Mouse (Mus musculus): Measurements from ENCODE around the gene Krcc1. TPM values are rescaled to one million over a fixed set of nuclear protein-coding genes. Genes with fewer than 3 reads are reported as not detected.

Krcc1 gene
- 18.5 and 19.0 TPM in 2 replicates for polyA plus RNA-seq (2015; fragmentation: Nextera tagmentation; extraction: Ambion mirVana)

GRCm38 (mm10) chr6:71271389-71272315 lies at the start of gene Krcc1:
TSS of gene Krcc1 (plus strand) at chr6:71271677.
- Histone ChIP-seq H3K27ac (ENCODE audit: low read length) (peak within 1 kb of the TSS; percentile 93), H3K9ac (replicated peaks; ENCODE audit: low read depth, low read length) (peak within 1 kb of the TSS; percentile 99), H3K4me3 (replicated peaks; ENCODE audit: low read length) (peak within 1 kb of the TSS; percentile 85), H3K9me3 (ENCODE audit: control insufficient read depth, low read length) (no peaks in the 10 kb centered on the region), H3K36me3 (ENCODE audit: control insufficient read depth, insufficient read depth) (no peaks in the 10 kb centered on the region), H3K4me2 (ENCODE audit: low read length) (peak within 1 kb of the TSS; percentile 81), H3K27me3 (replicated peaks; ENCODE audit: control insufficient read depth, insufficient read depth, low read length) (no peaks in the 10 kb centered on the region), H3K4me1 (replicated peaks; ENCODE audit: control insufficient read depth, insufficient read depth, low read length) (peaks cover 16% of the 10 kb centered on the region)
- WGBS, result under 1% methylated on average over 73 of the region's 84 CpGs
- ATAC-seq, result peak; percentile 93

GRCm38 (mm10) chr6:71224184-71224943 lies 47.1 kb upstream of the Krcc1 start:
- Histone ChIP-seq H3K9ac (replicated peaks; ENCODE audit: low read depth, low read length) (no peak overlapping the region), H3K9me3 (ENCODE audit: control insufficient read depth, low read length) (no peaks in the 10 kb centered on the region), H3K27me3 (replicated peaks; ENCODE audit: control insufficient read depth, insufficient read depth, low read length) (no peaks in the 10 kb centered on the region), H3K4me3 (replicated peaks; ENCODE audit: low read length) (no peak overlapping the region), H3K27ac (ENCODE audit: low read length) (no peak overlapping the region), H3K4me1 (replicated peaks; ENCODE audit: control insufficient read depth, insufficient read depth, low read length) (no peaks in the 10 kb centered on the region), H3K36me3 (ENCODE audit: control insufficient read depth, insufficient read depth) (no peaks in the 10 kb centered on the region), H3K4me2 (ENCODE audit: low read length) (no peak overlapping the region)
- 83% methylated on average over 3 of the region's 3 CpGs for WGBS
- ATAC-seq, result no peak

- H3K27me3 ChIP-seq (replicated peaks; ENCODE audit: control insufficient read depth, insufficient read depth, low read length), result no peaks in the 10 kb centered on the region
- ATAC-seq, result no peak
- 25% methylated on average over 6 of the region's 6 CpGs for WGBS
Measured at GRCm38 (mm10) chr6:71226544-71226943, 44.9 kb upstream of the Krcc1 start.

GRCm38 (mm10) chr6:71227157-71227770 lies 44.2 kb upstream of the Krcc1 start:
- H3K27me3 ChIP-seq (replicated peaks; ENCODE audit: control insufficient read depth, insufficient read depth, low read length), result no peaks in the 10 kb centered on the region
- H3K4me2 ChIP-seq (ENCODE audit: low read length), result no peak overlapping the region
- ATAC-seq, result no peak
- H3K4me3 ChIP-seq (replicated peaks; ENCODE audit: low read length), result no peak overlapping the region
- 5% methylated on average over 7 of the region's 7 CpGs for WGBS
- H3K4me1 ChIP-seq (replicated peaks; ENCODE audit: control insufficient read depth, insufficient read depth, low read length), result no peaks in the 10 kb centered on the region
- no peaks in the 10 kb centered on the region for H3K9me3 ChIP-seq (ENCODE audit: control insufficient read depth, low read length)
- no peak overlapping the region for H3K9ac ChIP-seq (replicated peaks; ENCODE audit: low read depth, low read length)
- H3K27ac ChIP-seq (ENCODE audit: low read length), result no peak overlapping the region
- H3K36me3 ChIP-seq (ENCODE audit: control insufficient read depth, insufficient read depth), result no peaks in the 10 kb centered on the region

More at GRCm38 (mm10) chr6:71226544-71226943, 44.9 kb upstream of the Krcc1 start:
- Histone ChIP-seq H3K9me3 (ENCODE audit: control insufficient read depth, low read length) (no peaks in the 10 kb centered on the region), H3K4me3 (replicated peaks; ENCODE audit: low read length) (no peak overlapping the region), H3K4me2 (ENCODE audit: low read length) (no peak overlapping the region), H3K9ac (replicated peaks; ENCODE audit: low read depth, low read length) (no peak overlapping the region), H3K36me3 (ENCODE audit: control insufficient read depth, insufficient read depth) (no peaks in the 10 kb centered on the region), H3K27ac (ENCODE audit: low read length) (no peak overlapping the region), H3K4me1 (replicated peaks; ENCODE audit: control insufficient read depth, insufficient read depth, low read length) (no peaks in the 10 kb centered on the region)

- no peak overlapping the region for H3K4me2 ChIP-seq (ENCODE audit: low read length)
- no peak for ATAC-seq
- no peak overlapping the region for H3K27ac ChIP-seq (ENCODE audit: low read length)
- 87% methylated on average over 13 of the region's 13 CpGs for WGBS
- H3K9ac ChIP-seq (replicated peaks; ENCODE audit: low read depth, low read length), result no peak overlapping the region
- no peaks in the 10 kb centered on the region for H3K36me3 ChIP-seq (ENCODE audit: control insufficient read depth, insufficient read depth)
- H3K27me3 ChIP-seq (replicated peaks; ENCODE audit: control insufficient read depth, insufficient read depth, low read length), result no peaks in the 10 kb centered on the region
- H3K4me1 ChIP-seq (replicated peaks; ENCODE audit: control insufficient read depth, insufficient read depth, low read length), result no peaks in the 10 kb centered on the region
- H3K9me3 ChIP-seq (ENCODE audit: control insufficient read depth, low read length), result no peaks in the 10 kb centered on the region
- no peak overlapping the region for H3K4me3 ChIP-seq (replicated peaks; ENCODE audit: low read length)
Measured at GRCm38 (mm10) chr6:71235121-71235520, 36.4 kb upstream of the Krcc1 start.

- no peak overlapping the region for H3K4me3 ChIP-seq (replicated peaks; ENCODE audit: low read length)
- no peak overlapping the region for H3K4me2 ChIP-seq (ENCODE audit: low read length)
- H3K27ac ChIP-seq (ENCODE audit: low read length), result no peak overlapping the region
- WGBS, result 83% methylated on average over 3 of the region's 3 CpGs
- H3K36me3 ChIP-seq (ENCODE audit: control insufficient read depth, insufficient read depth), result no peaks in the 10 kb centered on the region
- H3K9me3 ChIP-seq (ENCODE audit: control insufficient read depth, low read length), result no peaks in the 10 kb centered on the region
- H3K9ac ChIP-seq (replicated peaks; ENCODE audit: low read depth, low read length), result no peak overlapping the region
- H3K4me1 ChIP-seq (replicated peaks; ENCODE audit: control insufficient read depth, insufficient read depth, low read length), result no peaks in the 10 kb centered on the region
- no peaks in the 10 kb centered on the region for H3K27me3 ChIP-seq (replicated peaks; ENCODE audit: control insufficient read depth, insufficient read depth, low read length)
- no peak for ATAC-seq
Measured at GRCm38 (mm10) chr6:71235944-71236343, 35.5 kb upstream of the Krcc1 start.

- Histone ChIP-seq H3K9ac (replicated peaks; ENCODE audit: low read depth, low read length) (no peak overlapping the region), H3K4me3 (replicated peaks; ENCODE audit: low read length) (no peak overlapping the region), H3K27ac (ENCODE audit: low read length) (no peak overlapping the region), H3K36me3 (ENCODE audit: control insufficient read depth, insufficient read depth) (no peaks in the 10 kb centered on the region), H3K4me2 (ENCODE audit: low read length) (no peak overlapping the region), H3K27me3 (replicated peaks; ENCODE audit: control insufficient read depth, insufficient read depth, low read length) (no peaks in the 10 kb centered on the region), H3K4me1 (replicated peaks; ENCODE audit: control insufficient read depth, insufficient read depth, low read length) (no peaks in the 10 kb centered on the region), H3K9me3 (ENCODE audit: control insufficient read depth, low read length) (no peaks in the 10 kb centered on the region)
- ATAC-seq, result no peak
- WGBS, result 87% methylated on average over 6 of the region's 6 CpGs
Measured at GRCm38 (mm10) chr6:71236506-71236905, 35.0 kb upstream of the Krcc1 start.

- no peak overlapping the region for H3K4me2 ChIP-seq (ENCODE audit: low read length)
- H3K4me1 ChIP-seq (replicated peaks; ENCODE audit: control insufficient read depth, insufficient read depth, low read length), result no peaks in the 10 kb centered on the region
- H3K27ac ChIP-seq (ENCODE audit: low read length), result no peak overlapping the region
- 92% methylated on average over 6 of the region's 6 CpGs for WGBS
- ATAC-seq, result no peak
- H3K4me3 ChIP-seq (replicated peaks; ENCODE audit: low read length), result no peak overlapping the region
- no peaks in the 10 kb centered on the region for H3K9me3 ChIP-seq (ENCODE audit: control insufficient read depth, low read length)
- no peaks in the 10 kb centered on the region for H3K27me3 ChIP-seq (replicated peaks; ENCODE audit: control insufficient read depth, insufficient read depth, low read length)
- no peaks in the 10 kb centered on the region for H3K36me3 ChIP-seq (ENCODE audit: control insufficient read depth, insufficient read depth)
- H3K9ac ChIP-seq (replicated peaks; ENCODE audit: low read depth, low read length), result no peak overlapping the region
Measured at GRCm38 (mm10) chr6:71237031-71237431, 34.4 kb upstream of the Krcc1 start.

Data from forebrain, embryonic 16.5 days (tissue).